ENCODE assay signal across 26 mouse cellular contexts in genomic region chr5:45425771-45426170, GRCm38 (mm10). TPM values are rescaled to one million over a fixed set of nuclear protein-coding genes. Genes with fewer than 3 reads are reported as not detected.
"Had no signal": no experiment of that assay in that cellular context is flagged by ENCODE, and none has a peak within 500 bp of the region (broad histone marks: within the 10 kb centered on the region; RNA-seq: fewer than 3 reads in every experiment).

No protein-coding gene starts in this region.

RNA-seq across cellular contexts. Expression of gene Clrn2, which starts 27.8 kb away (rescaled TPM):
- polyA plus RNA-seq: limb, embryonic 10.5 days; limb, embryonic 11.5 days; limb, embryonic 13.5 days; limb, embryonic 14.5 days; limb, embryonic 15.5 days; liver, adult 2 months; liver, embryonic 11.5 days; liver, embryonic 12.5 days; liver, embryonic 13.5 days; liver, embryonic 14.5 days; liver, embryonic 15.5 days; liver, embryonic 16.5 days; liver, postnatal 0 days; lung, adult 2 months; lung, embryonic 14.5 days; lung, embryonic 15.5 days; lung, embryonic 16.5 days; lung, postnatal 0 days; macrophage; midbrain, embryonic 10.5 days; midbrain, embryonic 13.5 days; midbrain, embryonic 14.5 days; midbrain, postnatal 0 days; myocyte; neural tube, embryonic 11.5 days; neural tube, embryonic 12.5 days had no signal
